Mouse (Mus musculus): ENCODE results near the gene Ube2c. TPM values are rescaled to one million over a fixed set of nuclear protein-coding genes. Genes with fewer than 3 reads are reported as not detected.
A peak's percentile ranks its signal among the peaks of the same experiment; 100 is the strongest.

The Ube2c gene
- polyA plus RNA-seq, 1 experiment, result 2.0 TPM

- no peak for DNase-seq (ENCODE audit: extremely low spot score in 1 of 2, low spot score in 1 of 2)
These were observed 8.2 kb upstream of the Ube2c start for GRCm38 (mm10) chr2:164761502-164761901.

GRCm38 (mm10) chr2:164761971-164762370 is 7.7 kb upstream of the Ube2c start:
- DNase-seq (ENCODE audit: extremely low spot score in 1 of 2, low spot score in 1 of 2), result no peak

- DNase-seq (ENCODE audit: extremely low spot score in 1 of 2, low spot score in 1 of 2), result no peak
These were observed 7.1 kb upstream of the Ube2c start for GRCm38 (mm10) chr2:164762593-164762992.

- DNase-seq (ENCODE audit: extremely low spot score in 1 of 2, low spot score in 1 of 2), result peak; percentile 59 to 60
These were observed 3.9 kb upstream of the Ube2c start for GRCm38 (mm10) chr2:164765841-164766240.

- DNase-seq (ENCODE audit: extremely low spot score in 1 of 2, low spot score in 1 of 2), result no peak
These were observed 1.7 kb upstream of the Ube2c start for GRCm38 (mm10) chr2:164767812-164768540.

GRCm38 (mm10) chr2:164770279-164770678 is 581 bp downstream of the Ube2c start:
- DNase-seq (ENCODE audit: extremely low spot score in 1 of 2, low spot score in 1 of 2), result no peak

GRCm38 (mm10) chr2:164771123-164771522 is 1.4 kb downstream of the Ube2c start:
- no peak for DNase-seq (ENCODE audit: extremely low spot score in 1 of 2, low spot score in 1 of 2)

- DNase-seq (ENCODE audit: extremely low spot score in 1 of 2, low spot score in 1 of 2), result no peak
These were observed 3.7 kb downstream of the Ube2c start for GRCm38 (mm10) chr2:164773229-164773988.

GRCm38 (mm10) chr2:164773989-164774364 is 4.3 kb downstream of the Ube2c start:
- DNase-seq (ENCODE audit: extremely low spot score in 1 of 2, low spot score in 1 of 2), result no peak

- no peak for DNase-seq (ENCODE audit: extremely low spot score in 1 of 2, low spot score in 1 of 2)
These were observed 6.4 kb downstream of the Ube2c start for GRCm38 (mm10) chr2:164776130-164776529.

GRCm38 (mm10) chr2:164776801-164777200 is 7.1 kb downstream of the Ube2c start:
- no peak for DNase-seq (ENCODE audit: extremely low spot score in 1 of 2, low spot score in 1 of 2)

GRCm38 (mm10) chr2:164777246-164778014 is 7.7 kb downstream of the Ube2c start:
- DNase-seq (ENCODE audit: extremely low spot score in 1 of 2, low spot score in 1 of 2), result no peak

GRCm38 (mm10) chr2:164778015-164778287 is 8.3 kb downstream of the Ube2c start:
- DNase-seq (ENCODE audit: extremely low spot score in 1 of 2, low spot score in 1 of 2), result no peak

GRCm38 (mm10) chr2:164778809-164779208 is 9.1 kb downstream of the Ube2c start:
- DNase-seq (ENCODE audit: extremely low spot score in 1 of 2, low spot score in 1 of 2), result no peak

GRCm38 (mm10) chr2:164779481-164780086 is 9.9 kb downstream of the Ube2c start, which contains the start of gene Tnnc2:
Gene Tnnc2, minus strand, starts transcription at chr2:164779967.
- DNase-seq (ENCODE audit: extremely low spot score in 1 of 2, low spot score in 1 of 2), result no peak

GRCm38 (mm10) chr2:164781876-164782275 is 12.2 kb downstream of the Ube2c start:
- no peak for DNase-seq (ENCODE audit: extremely low spot score in 1 of 2, low spot score in 1 of 2)

GRCm38 (mm10) chr2:164783926-164784581 is 14.4 kb downstream of the Ube2c start:
- DNase-seq (ENCODE audit: extremely low spot score in 1 of 2, low spot score in 1 of 2), result no peak

GRCm38 (mm10) chr2:164784869-164785420 is 15.2 kb downstream of the Ube2c start:
- DNase-seq (ENCODE audit: extremely low spot score in 1 of 2, low spot score in 1 of 2), result no peak

GRCm38 (mm10) chr2:164785481-164786387 is 16.0 kb downstream of the Ube2c start, which contains the start of gene Snx21:
Gene Snx21, plus strand, starts transcription at chr2:164785823.
- DNase-seq (ENCODE audit: extremely low spot score in 1 of 2, low spot score in 1 of 2), result peak; percentile 72 to 88
